Mouse (Mus musculus): Measurements from ENCODE around the gene Carmil1.

- TF ChIP-seq USF1 (IDR thresholded peaks at IDR 0.05; ENCODE audit: low read depth): no peak
- TF ChIP-seq POLR2AphosphoS2 (IDR thresholded peaks at IDR 0.05; ENCODE audit: insufficient read length, low read depth): no peak
- TF ChIP-seq POLR2A (IDR thresholded peaks at IDR 0.05; ENCODE audit: insufficient read length, low read depth): no peak
- TF ChIP-seq E2F4 (IDR thresholded peaks at IDR 0.05; ENCODE audit: insufficient read depth): no peak
- TF ChIP-seq TCF3 (IDR thresholded peaks at IDR 0.05; ENCODE audit: insufficient read length, low read depth): no peak
- no peak for TF ChIP-seq MAX (IDR thresholded peaks at IDR 0.05; ENCODE audit: low read depth)
These were observed 240.4 kb downstream of the Carmil1 start for GRCm38 (mm10) chr13:24040221-24040620.

Data from myocyte (in vitro differentiated cells).